Mouse (Mus musculus): Measurements from ENCODE around the gene Nbea.

Nbea gene

DNA sequence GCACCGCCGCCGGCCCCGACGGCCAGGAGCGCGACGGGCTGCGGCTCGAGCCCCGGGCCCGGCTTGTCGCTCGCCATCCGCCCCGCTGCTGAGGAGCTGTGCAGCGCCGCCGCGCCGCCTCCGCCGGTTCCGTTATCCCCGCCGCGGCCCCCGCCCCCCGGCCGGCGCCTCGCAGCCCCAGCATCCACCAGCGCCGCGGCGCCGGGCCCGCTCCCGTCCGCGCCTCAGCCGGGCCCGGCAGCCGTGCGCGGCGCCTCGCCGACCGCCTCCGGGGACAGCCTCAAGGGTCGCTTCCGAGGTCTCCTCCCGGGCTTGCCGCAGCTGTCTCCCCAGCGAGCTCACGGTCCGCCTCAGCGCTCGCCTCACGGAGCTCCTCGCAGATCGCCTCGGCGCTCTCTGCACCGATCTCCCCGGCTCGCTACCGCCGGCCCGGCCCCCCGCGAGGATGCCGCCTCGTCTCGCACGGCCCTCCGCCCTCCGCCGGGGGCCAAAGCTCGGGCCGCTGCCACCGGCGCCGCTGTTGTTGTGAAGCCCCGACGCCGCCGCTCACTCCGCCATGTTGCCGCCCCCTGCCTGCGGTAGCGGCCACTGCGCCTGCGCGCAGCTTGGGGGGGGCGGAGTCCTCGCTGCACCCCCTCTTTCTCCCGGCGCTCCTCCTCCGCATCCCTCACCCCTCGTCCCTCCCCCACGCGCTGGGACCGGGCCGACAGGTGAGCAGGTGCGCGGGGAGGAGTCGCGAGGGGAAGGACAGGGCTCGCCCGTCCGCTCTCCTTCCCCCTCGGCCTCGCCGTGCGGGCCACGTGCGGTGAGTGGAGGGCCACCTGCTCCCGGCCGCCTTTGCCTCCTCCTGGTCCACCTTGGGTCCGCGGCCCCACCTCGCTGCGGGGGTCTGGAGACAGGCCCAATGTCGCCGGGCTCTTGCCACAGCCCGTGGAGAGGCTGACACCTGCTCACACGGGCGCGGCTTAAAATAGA is at the start of gene Nbea:
Gene Nbea, minus strand, starts transcription at position 543 of the 975 bp plus-strand sequence.
- peak; percentile 78 for DNase-seq (ENCODE audit: low read depth, low spot score)

DNA sequence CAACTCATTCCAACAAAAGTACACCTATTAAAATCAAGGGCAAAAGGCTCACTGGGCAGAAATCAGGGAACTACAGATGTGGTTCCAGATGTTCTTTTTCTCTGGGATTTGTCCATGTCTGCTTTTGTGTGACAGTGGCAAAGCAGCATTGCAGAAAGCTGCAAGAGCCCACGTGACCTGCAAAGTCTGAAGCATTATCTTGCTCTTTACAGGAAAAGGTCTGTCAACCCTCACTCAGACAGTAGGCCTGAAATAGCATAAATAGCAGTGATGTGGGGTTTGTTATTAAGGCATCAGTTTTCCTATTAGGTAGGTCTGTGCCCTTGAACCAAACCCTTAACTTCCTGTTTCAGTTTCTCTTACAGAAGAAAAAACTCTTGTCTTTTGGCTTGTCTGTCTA is 45.8 kb upstream of the Nbea start:
- no peak for DNase-seq (ENCODE audit: low read depth, low spot score)

DNA sequence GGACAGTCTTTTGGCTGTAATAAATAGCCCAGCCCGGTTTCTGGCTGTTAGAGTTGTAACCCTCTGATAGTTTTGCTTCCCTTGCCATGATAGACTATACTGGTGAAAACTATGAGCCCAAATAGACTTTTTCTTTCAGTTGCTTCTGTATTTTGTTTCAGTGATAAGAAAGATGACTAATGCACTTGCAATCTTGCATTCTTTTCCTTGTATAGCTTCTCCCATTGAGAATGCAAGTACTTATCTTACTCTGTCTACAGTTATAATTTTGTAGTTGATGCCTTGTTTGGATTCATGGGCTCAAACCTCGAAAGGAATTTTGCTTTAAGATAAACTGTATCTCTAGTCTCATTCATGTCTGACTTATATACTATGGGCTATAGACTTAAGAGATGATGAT is 32.5 kb upstream of the Nbea start:
- DNase-seq (ENCODE audit: low read depth, low spot score) = no peak

DNA sequence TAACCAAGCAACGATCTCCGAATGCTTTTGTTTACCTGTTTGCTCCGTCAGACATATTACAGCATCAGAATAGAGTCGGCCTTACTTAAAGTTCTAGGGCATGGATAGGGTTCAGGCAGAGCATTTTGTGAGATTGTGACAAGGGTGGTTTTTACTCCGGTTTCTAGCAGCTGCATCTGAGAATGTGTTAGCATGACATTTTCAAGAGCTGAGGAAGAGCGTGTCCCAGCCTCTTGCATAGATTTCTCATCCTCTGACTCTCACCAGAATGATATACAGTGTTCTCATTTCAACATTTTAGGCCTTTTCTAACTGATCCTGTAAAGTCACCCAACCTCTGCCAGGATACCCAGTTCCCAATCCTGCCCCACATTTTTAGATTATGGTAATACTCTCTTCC is 20.5 kb upstream of the Nbea start:
- DNase-seq (ENCODE audit: low read depth, low spot score) = no peak

DNA sequence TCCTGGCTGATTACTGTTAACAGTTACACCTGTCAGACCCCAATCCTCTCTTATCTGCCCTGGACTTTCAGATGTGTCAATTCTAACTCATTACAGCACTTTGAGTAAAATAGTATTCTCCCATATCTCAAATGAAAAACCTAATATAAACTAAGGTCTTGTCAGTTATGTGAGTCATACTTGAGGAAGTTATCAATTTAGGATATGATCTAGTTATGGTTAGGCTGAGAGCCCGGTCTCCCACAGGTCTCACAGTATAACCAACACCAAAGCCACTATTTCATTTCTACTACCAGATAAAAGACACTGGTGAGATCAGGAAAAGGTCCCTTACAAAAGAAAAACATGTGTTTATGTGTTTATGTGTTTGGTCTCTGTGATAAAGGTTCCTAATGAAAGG is 4.7 kb upstream of the Nbea start:
- DNase-seq (ENCODE audit: low read depth, low spot score) = no peak

DNA sequence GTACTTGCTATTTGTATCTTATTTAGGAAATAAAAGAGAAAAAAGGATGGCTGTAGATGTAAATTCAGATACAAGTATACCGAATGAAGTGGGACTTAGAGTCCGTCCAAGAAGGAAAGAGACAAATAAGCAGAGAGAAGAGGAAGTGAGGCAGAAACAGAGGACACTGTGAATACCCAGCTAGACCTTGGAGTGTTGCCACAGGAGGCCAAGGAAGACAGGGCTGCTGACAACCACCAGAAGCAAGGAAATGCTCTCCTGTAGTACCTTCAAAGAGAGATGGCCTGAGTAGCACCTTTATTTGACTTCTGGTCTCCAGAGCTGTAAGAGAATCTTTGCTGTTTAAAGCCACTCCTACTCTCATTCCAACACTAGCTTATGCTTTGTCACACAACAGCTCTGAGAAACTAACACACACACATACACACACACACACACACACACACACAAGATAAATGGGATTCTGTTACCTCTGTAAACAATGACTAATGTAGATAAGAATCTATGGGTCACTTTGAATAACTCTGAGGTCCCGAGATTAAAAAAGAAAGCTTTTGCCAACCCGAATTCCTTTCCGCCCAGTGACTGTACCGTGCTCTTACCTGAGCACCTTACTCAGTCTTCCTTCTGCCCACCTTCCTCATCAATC is 3.8 kb upstream of the Nbea start:
- no peak for DNase-seq (ENCODE audit: low read depth, low spot score)

DNA sequence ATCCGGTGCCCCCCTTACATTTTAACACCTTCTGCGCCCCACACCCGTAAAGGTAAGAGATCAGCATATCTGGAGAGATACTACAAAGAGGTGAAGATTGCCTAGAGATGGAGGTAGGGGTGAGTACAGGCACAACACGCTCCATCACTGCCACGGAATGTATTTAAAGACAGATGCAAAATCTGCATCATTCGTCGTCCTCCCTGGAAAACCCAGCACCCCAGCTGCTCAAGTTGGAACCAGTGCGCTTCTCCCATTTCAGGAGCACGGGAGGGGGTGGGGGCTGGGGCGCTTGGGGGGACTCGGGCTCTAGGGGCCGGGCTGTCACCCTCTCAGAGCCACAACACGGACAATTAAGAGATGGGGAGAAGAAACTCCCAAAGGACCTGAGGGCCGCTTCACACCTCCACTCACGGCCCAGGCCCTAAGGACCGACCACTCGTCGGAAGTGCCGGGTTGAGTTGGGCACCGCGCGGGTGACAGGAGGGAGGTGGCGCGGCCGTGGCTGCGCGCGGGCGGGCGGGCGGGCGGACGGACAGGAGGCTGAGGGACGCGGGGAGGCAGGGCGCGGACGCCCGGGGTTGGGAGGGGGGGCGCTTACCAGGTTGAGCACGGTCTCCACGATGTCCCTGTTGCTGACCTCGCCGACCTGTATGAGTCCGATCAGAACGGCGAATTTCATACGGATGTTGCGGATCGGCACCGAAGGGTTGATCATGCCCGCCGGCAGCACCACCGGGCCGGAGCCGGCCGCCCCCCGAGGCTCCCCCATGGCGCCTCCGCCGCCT is 936 bp downstream of the Nbea start:
- no peak for DNase-seq (ENCODE audit: low read depth, low spot score)

DNA sequence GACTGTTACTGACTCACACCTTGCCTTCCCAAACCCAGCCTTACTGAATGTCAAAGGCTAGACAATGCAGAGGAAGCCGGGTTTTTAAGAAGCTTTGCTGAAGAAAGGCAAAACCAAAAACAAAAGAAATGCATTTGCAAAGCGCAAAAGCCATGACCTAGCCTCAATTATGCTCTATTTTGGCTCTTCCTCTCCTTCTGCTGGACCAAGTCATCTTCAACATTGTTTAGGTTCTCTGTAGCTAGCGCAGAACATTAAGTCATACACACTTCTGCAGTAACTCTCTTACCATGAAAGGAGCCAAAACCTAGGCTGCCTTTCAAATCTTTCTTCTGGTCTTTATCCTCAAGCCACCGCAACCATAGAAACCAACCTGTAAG is 1.5 kb downstream of the Nbea start:
- no peak for DNase-seq (ENCODE audit: low read depth, low spot score)

DNA sequence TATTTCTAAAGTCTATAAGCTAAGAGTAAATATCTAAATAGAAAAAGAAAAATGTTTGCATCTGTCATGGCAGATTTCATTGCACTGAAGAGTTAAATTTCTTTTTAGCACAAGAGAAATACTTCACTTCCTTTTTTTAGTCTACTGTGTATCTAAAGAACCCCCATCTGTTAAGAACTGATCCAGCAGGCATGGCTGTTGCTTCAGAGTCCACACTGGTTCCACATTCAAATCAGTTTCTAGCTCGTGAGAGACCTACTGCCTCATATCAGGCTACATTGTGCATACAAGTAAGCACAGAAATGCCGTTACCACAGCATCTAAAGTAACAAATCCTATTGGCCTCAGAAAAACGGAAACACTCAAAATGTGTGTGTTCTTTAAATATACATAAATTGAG is 2.5 kb downstream of the Nbea start:
- DNase-seq (ENCODE audit: low read depth, low spot score) = no peak

DNA sequence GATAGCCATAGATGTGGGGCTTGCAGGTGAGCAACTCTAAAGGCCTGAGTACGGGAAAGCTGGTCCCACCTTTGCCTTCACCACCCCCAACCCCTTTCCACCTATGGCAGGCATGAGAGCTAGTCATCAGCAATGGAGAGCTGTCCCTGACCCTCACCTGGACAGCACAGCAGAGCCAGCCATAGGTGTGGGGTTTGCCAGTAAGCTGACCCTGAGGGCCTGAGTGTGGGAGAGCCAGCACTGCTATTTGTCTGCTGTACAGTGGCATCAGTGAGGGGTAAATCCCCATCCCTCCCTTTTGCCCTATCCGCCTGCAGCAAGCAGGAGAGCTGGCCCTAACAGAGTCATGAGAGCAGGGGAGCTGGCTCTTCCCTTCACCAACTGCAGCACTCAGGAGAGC is 25.6 kb downstream of the Nbea start:
- no peak for DNase-seq (ENCODE audit: low read depth, low spot score)

DNA sequence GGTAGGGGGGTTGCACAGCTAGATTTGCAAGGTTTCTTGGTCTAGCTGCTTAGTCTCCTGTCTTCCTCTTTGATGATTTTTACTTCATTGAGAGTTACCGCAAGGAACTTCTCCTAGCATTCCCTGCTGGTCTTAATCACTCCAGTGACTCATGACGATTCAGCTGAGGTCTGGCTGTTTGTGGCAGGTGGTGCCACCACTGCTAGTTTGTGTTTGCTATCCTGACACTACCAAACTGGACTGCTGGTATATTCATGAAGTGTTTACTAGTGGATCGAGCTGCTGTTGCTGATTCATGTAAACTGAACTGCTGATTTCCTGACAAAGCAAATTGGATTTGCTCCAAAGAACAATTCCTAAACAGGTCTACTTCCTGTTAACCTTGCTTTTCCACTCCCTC is 56.8 kb downstream of the Nbea start:
- DNase-seq (ENCODE audit: low read depth, low spot score) = no peak

DNA sequence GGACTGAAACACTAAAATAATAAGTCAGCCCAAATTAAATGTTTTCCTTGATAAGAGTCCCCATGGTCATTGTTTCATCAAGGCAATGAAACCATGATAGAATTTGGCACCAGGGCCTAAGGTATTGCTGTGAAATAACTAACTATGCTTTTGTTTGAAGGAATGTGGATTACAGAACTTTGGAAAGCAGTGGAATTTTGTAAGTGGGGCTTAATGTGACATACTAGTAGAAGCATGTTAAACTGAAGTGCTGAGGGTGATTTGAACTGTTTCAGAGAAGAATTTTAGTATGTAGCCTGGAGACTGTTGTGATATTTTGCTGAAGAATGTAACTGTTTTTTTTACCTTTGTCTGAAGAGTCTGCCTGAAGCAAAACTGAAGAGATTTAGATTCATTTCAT is 66.9 kb downstream of the Nbea start:
- no peak for DNase-seq (ENCODE audit: low read depth, low spot score)

DNA sequence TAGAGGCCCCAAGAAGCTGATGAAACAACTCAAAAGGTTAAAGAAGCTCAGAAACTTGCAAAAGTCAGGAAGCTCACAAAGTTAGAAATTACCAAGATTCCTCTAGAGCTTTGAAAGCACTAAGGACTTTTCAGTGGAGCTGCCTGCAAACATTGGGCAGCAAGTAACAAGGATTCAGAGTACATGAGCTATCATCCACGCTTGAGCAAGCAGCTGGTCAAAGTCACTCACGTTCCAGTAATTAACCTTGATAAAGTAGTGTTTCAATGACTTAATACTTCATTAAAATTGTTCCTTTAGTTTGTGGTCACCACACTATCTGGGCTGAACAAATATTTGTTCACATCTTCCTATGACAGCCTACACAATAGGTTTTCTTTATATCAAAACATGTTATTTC is 75.4 kb downstream of the Nbea start:
- DNase-seq (ENCODE audit: low read depth, low spot score) = no peak

DNA sequence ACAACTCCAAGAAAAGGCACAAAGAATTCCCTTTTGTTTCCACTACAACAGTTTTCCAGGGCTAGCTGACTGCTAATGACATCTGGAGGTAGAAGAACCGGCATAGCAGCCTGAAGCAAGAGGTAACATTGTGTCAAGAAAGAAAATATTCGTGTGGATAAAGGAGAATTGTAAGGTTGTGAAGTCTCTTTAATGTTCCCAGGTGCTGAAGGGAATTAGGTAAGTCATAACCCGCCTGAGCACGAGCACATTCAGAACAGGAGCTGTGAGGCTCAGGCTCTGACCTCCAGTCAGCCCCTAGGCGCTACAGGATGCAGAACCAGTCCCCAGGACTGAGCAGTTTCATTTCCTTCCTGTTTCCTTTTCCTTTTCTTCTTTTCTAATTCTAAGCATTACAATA is 86.4 kb downstream of the Nbea start:
- DNase-seq (ENCODE audit: low read depth, low spot score) = no peak

DNA sequence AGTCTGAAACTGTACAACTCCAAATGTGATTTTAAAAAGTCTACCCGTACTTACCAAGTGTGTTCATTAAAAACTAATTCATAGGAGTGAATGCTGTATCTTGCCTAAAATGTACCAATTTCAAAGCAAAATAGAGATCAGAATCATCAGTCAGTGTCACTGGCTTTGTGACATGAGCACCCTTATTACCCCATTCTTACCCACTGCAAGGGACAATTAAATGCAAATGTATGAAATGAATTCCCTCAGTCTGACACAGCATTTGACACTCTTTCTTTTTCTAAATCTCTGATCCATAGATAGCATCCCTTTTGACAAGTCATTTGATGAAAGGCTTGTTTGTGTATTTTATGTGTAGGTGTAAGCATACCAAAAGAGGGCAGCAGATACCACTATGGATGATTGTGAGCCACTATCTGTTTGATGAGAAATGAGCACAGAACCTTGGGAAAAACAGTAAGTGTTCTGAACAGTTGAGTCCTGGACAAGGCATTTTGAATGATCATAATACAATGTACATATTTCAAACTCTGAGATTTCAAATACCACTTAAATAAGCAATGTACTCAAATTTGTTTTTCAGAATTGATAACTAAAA is 104.4 kb downstream of the Nbea start:
- DNase-seq (ENCODE audit: low read depth, low spot score) = peak; percentile 26

DNA sequence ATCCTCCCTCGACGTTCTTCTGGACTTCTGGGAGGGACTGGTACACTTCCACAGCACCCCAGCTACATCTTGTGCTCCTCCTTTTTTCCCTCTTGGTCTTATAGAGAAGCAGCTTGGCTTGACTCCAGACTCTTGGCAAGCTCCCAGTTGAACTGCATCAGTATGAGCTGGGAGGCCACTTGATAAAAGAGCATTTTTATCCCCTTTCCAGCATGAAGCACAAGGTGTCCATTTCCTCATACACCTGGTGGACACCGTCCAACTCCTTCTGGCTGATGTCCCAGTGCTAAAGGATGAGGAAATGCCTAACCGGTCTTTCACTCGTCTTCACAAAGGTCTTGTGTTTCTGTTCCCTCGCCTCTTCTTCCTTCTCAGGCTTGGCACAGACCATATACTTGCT is 115.7 kb downstream of the Nbea start:
- DNase-seq (ENCODE audit: low read depth, low spot score) = no peak

DNA sequence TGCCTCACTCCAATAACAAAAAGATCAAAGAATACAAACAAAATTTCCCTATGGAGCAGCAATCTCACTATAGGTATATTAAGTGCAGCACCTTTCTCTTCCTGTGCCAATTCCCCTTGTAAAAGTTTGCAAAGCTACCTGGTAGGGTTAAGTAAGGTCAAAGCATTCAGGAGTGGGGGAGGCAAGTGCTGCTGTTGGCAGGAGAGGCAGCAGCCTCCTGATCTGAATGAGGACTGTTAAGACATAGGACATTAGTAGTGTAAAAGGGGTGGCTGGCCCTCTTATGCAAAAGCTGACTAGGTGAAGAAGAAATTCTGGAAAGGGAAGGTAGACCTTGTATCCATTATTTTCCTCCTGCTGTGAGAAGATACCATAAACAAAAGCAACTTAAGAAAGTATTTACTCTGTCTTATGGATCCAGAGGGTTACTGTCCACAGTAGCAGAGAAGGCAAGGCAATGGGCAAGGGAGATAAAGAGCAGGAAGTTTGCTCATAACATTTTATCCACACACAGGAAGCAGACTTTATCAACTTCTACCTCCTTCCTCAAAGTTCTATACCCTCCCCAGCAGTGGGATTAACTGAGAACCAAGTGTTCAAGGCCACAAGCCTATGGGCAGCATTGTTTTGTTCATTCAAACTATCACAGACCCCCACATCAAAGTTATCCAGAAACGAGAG is 117.0 kb downstream of the Nbea start:
- DNase-seq (ENCODE audit: low read depth, low spot score) = no peak

DNA sequence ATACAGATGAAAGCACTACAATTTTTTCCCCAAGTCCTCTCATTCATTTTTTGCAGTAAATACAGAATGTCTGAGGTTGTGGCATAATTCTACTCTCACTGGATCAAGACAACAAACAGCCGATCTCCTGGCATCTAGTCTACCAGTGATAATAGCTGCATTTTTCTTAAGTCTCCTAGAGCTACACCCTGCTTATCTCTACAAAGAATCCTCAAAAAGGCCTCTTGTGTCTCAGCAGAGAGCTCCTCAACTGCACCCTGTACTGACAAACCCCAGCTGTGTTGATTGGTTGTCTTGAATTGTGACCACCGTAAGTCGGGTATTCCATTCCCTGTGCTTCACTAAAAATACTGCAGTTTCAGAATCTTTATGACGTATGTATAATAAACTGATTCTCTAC is 118.3 kb downstream of the Nbea start:
- no peak for DNase-seq (ENCODE audit: low read depth, low spot score)

DNA sequence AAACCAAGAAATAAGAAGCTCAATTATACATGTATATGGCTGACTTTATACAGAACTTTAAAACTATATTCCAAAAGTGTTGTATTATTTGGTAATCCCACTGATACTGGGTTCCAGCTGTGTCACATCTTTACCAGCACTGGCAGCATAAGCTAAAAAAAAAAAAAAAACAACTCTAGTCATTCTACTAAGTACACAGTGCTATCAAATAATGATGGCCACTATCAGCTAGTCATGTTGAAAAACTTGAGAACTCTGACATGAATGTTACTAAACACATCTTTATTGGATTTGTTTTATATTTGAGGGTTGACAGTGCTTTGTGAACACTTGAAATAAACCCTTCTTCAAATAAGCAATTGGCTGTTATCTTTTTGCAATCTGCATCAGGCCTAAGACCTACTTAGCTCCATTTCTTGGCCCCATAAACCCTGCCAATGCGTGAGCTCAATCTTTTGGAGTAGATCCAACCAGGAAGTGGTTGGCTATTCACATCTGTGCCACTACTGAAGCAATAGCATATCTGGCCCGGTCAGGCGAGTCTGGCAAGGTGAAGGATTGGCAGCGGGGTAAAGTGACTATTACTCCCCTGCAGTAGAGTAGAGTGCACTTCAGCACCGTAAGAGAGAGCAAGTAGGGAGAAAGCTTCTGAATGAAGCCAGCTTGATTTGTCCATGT is 137.7 kb downstream of the Nbea start:
- DNase-seq (ENCODE audit: low read depth, low spot score) = no peak

DNA sequence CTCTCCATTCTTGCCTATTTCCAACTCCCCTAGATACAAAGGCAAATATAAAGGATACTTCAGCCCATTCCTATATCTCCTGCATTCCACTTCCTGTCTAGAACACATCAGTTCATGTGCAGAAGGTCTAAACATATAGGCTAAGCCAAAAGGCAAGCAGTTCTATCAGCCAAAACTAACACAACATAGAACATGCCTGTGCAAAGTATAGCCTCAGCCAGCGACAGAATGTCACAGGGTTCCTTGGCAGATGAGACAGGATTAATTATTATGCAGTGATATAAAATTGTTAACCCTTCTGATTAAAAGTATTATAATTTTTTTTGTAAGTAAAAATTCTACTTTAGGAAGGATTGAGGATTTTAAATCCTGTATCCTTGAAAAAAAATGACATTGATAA is 140.4 kb downstream of the Nbea start:
- DNase-seq (ENCODE audit: low read depth, low spot score) = no peak

DNA sequence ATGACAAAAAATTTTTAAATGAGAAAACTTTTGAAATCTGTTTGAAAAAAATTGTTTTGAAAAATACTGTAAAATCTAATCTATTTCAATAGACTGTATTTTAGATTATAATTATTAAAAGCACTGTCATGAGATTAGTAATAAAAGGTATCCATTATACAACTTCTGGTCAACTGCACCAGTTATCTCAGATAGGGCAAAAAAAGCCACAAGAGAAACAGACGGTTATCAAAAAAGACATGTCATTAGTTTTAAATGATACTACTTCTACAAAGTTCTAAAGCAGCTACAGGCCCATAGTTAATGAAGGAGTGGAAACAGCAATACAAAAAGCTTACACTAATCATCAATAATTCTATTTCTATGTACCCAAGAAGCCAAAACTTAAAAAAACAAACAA is 144.0 kb downstream of the Nbea start:
- DNase-seq (ENCODE audit: low read depth, low spot score) = no peak
